Mouse (Mus musculus) cerebellum, adult 11-12 months (tissue): ENCODE measurements around the gene Fabp2.

ENCODE experiments used
- DNase-seq: peaks from one replicate; pipeline ENCODE4 v3.0.0; 2022

The Fabp2 gene

GRCm38 (mm10) chr3:122894772-122895171, at the start of gene Fabp2:
TSS of gene Fabp2 (plus strand) at chr3:122895072.
- DNase-seq = no peak

GRCm38 (mm10) chr3:122848410-122849034, 46.4 kb upstream of the Fabp2 start:
- no peak for DNase-seq

- no peak for DNase-seq
These were observed 39.7 kb upstream of the Fabp2 start for GRCm38 (mm10) chr3:122855149-122855548.

- no peak for DNase-seq
These were observed 35.0 kb upstream of the Fabp2 start for GRCm38 (mm10) chr3:122859829-122860228.

- no peak for DNase-seq
These were observed 34.0 kb upstream of the Fabp2 start for GRCm38 (mm10) chr3:122860573-122861498.

GRCm38 (mm10) chr3:122865092-122865491, 29.8 kb upstream of the Fabp2 start:
- no peak for DNase-seq

- DNase-seq = no peak
These were observed 26.6 kb upstream of the Fabp2 start for GRCm38 (mm10) chr3:122868270-122868669.

GRCm38 (mm10) chr3:122871596-122871995, 23.3 kb upstream of the Fabp2 start:
- no peak for DNase-seq

GRCm38 (mm10) chr3:122876870-122877269, 18.0 kb upstream of the Fabp2 start:
- no peak for DNase-seq

- DNase-seq = no peak
These were observed 17.3 kb upstream of the Fabp2 start for GRCm38 (mm10) chr3:122877543-122877942.

- DNase-seq = no peak
These were observed 16.1 kb upstream of the Fabp2 start for GRCm38 (mm10) chr3:122878705-122879315.

- DNase-seq = no peak
These were observed 7.2 kb upstream of the Fabp2 start for GRCm38 (mm10) chr3:122887505-122888301.

GRCm38 (mm10) chr3:122888371-122888819, 6.5 kb upstream of the Fabp2 start:
- no peak for DNase-seq

- no peak for DNase-seq
These were observed 388 bp downstream of the Fabp2 start for GRCm38 (mm10) chr3:122895189-122895731.

GRCm38 (mm10) chr3:122898254-122898653, 3.4 kb downstream of the Fabp2 start:
- no peak for DNase-seq

- no peak for DNase-seq
These were observed 9.0 kb downstream of the Fabp2 start for GRCm38 (mm10) chr3:122903746-122904433.

- DNase-seq = no peak
These were observed 13.0 kb downstream of the Fabp2 start for GRCm38 (mm10) chr3:122907841-122908240.

GRCm38 (mm10) chr3:122915493-122915892, 20.6 kb downstream of the Fabp2 start:
- DNase-seq = no peak

- no peak for DNase-seq
These were observed 21.4 kb downstream of the Fabp2 start for GRCm38 (mm10) chr3:122916191-122916680.

- DNase-seq = no peak
These were observed 23.8 kb downstream of the Fabp2 start for GRCm38 (mm10) chr3:122918672-122919071.

- no peak for DNase-seq
These were observed 24.4 kb downstream of the Fabp2 start, which contains the start of gene Gm10959 for GRCm38 (mm10) chr3:122919260-122919659. TSS of gene Gm10959 (minus strand) at chr3:122919360.
